Mouse (Mus musculus) ES-E14 (cell line): ENCODE data around the gene Spast.

Experiments
- HCFC1 ChIP-seq: IDR thresholded peaks from 2 replicates; pipeline ENCODE4 v1.6.1; 2012; ENCODE audit warnings: low read length, inconsistent platforms, borderline replicate concordance; ENCODE audit not compliant: insufficient read depth
- ZC3H11A ChIP-seq: IDR thresholded peaks from 2 replicates; pipeline ENCODE4 v1.6.1; 2012; ENCODE audit warnings: low read depth, mild to moderate bottlenecking, inconsistent platforms, low read length, borderline replicate concordance

DNA sequence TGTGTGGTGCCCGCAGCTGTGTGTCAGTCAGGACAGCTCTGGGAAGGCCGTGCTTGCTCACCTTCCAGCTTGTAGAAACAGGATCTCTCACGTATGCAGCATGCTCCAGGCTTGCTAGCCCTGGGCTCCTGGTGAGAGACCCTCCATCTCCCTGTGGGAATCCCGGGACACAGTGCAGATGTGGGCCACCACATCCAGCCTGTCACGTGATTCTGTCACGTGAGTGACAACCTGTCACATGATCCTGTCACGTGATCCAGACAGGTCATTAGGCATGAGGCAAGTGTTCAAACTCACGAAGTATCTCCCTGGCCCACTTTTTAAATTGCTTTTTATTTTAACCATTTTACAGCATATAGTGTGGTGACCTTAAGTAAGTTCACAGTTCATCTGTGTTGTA lies 74.5 kb downstream of the Spast start:
- TF ChIP-seq ZC3H11A (no peak), HCFC1 (no peak)
